Mouse (Mus musculus) layer of hippocampus, adult 8-10 months (tissue): ENCODE measurements around the gene Gprc6a. TPM values are rescaled to one million over a fixed set of nuclear protein-coding genes. Genes with fewer than 3 reads are reported as not detected.

Experiments used
- DNase-seq, 2 experiments: peaks; one replicate each; pipeline ENCODE4 v3.0.0; 2022; ENCODE audit warnings: low spot score in 2 of 2
- total RNA-seq, 4 experiments: library from RNA; stranded (reverse); gene quantifications; 2 replicates each; pipeline ENCODE4 v1.2.4; 2022

Gprc6a gene
- total RNA-seq, 4 experiments from 2014 or later: not detected

GRCm38 (mm10) chr10:51590139-51590574, 41.1 kb downstream of the Gprc6a start, which contains the start of gene Fam162b:
Gene Fam162b, minus strand, starts transcription at chr10:51590517.
- DNase-seq: no peak

DNA sequence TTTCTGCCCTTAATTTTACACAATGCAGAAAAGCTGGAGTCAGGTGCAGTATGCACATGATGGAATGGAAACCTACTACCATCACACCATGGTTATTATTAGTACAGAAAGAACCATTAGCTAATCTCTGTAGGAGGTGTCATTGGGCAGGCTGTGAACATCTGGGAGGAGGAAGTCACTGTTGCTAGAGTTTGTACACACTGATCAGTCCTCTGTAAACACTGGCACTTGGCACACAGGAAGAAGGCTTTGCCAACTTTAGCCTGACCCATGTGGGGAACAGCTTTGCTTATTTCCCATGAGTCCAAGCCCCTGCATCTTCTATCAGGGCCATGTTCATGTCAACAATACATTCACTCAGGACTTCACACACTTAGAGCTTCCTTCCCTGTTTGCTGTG, 46.3 kb downstream of the Gprc6a start:
- DNase-seq: no peak

GRCm38 (mm10) chr10:51584378-51584777, 46.9 kb downstream of the Gprc6a start:
- no peak for DNase-seq

DNA sequence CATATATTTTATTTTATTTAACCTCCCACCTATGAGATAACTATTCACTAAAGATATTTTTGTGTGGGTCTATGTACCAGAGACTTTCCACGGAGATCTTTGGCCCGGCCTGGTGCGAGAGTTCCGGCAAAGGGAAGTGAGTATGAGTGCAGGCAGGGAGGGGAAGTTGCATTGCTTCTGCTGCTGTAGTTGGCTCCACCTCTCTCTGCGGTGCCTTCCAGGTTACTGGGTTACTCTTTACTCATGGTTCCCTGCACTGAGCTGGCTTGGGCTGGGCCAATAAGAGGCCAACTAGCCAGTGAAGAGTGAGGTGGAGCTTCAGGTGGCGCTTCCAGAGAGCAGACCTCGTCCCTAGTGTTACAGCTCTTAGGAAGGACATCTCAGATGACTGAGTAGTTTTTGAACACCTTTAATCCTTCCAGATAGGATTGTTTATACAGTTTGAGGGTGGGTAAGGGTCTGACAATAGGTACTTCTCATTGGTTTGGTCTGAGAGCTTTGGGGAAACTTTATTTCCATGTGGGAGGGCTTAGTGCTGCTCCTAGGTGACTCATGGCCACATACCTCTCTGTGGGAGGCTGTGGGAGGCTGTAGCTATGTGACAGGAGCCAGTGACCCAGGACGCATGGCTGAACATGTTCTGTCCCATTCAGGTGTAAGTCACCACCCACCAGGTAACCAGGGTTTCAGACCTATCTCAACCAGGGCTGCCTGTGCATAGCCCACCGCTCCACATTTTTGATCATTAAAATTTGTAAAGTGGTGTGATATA, 59.9 kb downstream of the Gprc6a start:
- DNase-seq: no peak

Other genes starting within 250 kb of the Gprc6a start
- 1 to 10 TPM in 1 of 4 experiments, under 1 TPM in 2, not detected in 1; 0.65 to 3.5 (median 0.90) TPM for gene Gm49339, start 150.8 kb downstream of the Gprc6a start, total RNA-seq
- 1 to 10 TPM in 2 of 4 experiments, under 1 TPM in 1, not detected in 1; 0.08 to 4.4 (median 2.3) TPM for gene Lilr4b, start 150.8 kb downstream of the Gprc6a start, total RNA-seq
- gene Lilrb4a, start 140.5 kb downstream of the Gprc6a start, total RNA-seq: 10 to 100 TPM in 1 of 4 experiments, 1 to 10 TPM in 1, under 1 TPM in 1, not detected in 1; 0.66 to 10.6 (median 8.2) TPM
- not detected for gene Fam162b, start 40.9 kb downstream of the Gprc6a start, total RNA-seq
- gene Rfx6, start 46.3 kb upstream of the Gprc6a start, total RNA-seq: not detected